Mouse (Mus musculus) forebrain, postnatal 0 days (tissue): Measurements from ENCODE around the gene Chd5. TPM values are rescaled to one million over a fixed set of nuclear protein-coding genes. Genes with fewer than 3 reads are reported as not detected.

Source experiments
- ATAC-seq: fragments of 200-750 bp; cut with Nextera tagmentation; 2 replicates; pipeline ENCODE4 v1.8.0; 2017; ENCODE audit warnings: mild to moderate bottlenecking, moderate library complexity
- DNase-seq: peaks from one replicate; pipeline ENCODE4 v3.0.0-alpha.2; 2015
- H3K27ac ChIP-seq: fragments of 300-500 bp; sonication (generic); 2 replicates; pipeline ENCODE4 v1.5.1; 2014; ENCODE audit warnings: low read depth, mild to moderate bottlenecking, antibody characterized with exemption, low read length, moderate library complexity, mixed read lengths
- H3K27me3 ChIP-seq: fragments of 300-500 bp; sonication (generic); 2 replicates; pipeline ENCODE4 v1.6.1; 2014; ENCODE audit warnings: mild to moderate bottlenecking, low read length, mixed read lengths; ENCODE audit not compliant: insufficient read depth
- H3K36me3 ChIP-seq: fragments of 300-500 bp; sonication (generic); 2 replicates; pipeline ENCODE4 v1.6.1; 2014; ENCODE audit warnings: mild to moderate bottlenecking, moderate library complexity; ENCODE audit not compliant: insufficient read depth
- H3K4me1 ChIP-seq: fragments of 300-500 bp; sonication (generic); 2 replicates; pipeline ENCODE4 v1.6.1; 2014; ENCODE audit warnings: antibody characterized with exemption; ENCODE audit not compliant: insufficient read depth
- H3K4me2 ChIP-seq: fragments of 300-500 bp; sonication (generic); 2 replicates; pipeline ENCODE4 v1.6.1; 2014; ENCODE audit warnings: low read depth, mild to moderate bottlenecking, moderate library complexity
- H3K4me3 ChIP-seq: fragments of 300-500 bp; sonication (generic); 2 replicates; pipeline ENCODE4 v1.5.1; 2014; ENCODE audit warnings: low read depth, low read length, mixed read lengths
- H3K9ac ChIP-seq: fragments of 300-500 bp; sonication (generic); 2 replicates; pipeline ENCODE4 v1.6.1; 2014; ENCODE audit warnings: mild to moderate bottlenecking
- H3K9me3 ChIP-seq: fragments of 300-500 bp; sonication (generic); 2 replicates; pipeline ENCODE4 v1.6.1; 2016; ENCODE audit warnings: low read length
- CTCF ChIP-seq: sonication (generic); IDR thresholded peaks from 2 replicates; pipeline ENCODE4 v1.5.1; 2016; ENCODE audit warnings: antibody characterized with exemption, control low read depth, low read depth
- WGBS: fragments of 180-500 bp; shearing (Covaris S2); extraction: QIAGEN DNeasy Blood & Tissue Kit; methylation state at CpG from one replicate; pipeline ENCODE4 v1.1.7; 2014; 5-methylcytosine and 5-hydroxymethylcytosine counted together
- polyA plus RNA-seq: library from polyadenylated mRNA; unstranded; fragments of >200 nt; fragmentation: Nextera tagmentation; extraction: Ambion mirVana; gene quantifications from 2 replicates; pipeline ENCODE4 v1.2.1, GENCODE M21; 2015
- total RNA-seq: library from RNA; depleted of rRNA; stranded (reverse); fragments of >200 nt; gene quantifications from 2 replicates; pipeline ENCODE4 v1.2.3, GENCODE M21; 2014

Chd5 gene
- total and polyA plus RNA-seq, 2 experiments from 2014 or later = 57.8 to 76.0 TPM

DNA sequence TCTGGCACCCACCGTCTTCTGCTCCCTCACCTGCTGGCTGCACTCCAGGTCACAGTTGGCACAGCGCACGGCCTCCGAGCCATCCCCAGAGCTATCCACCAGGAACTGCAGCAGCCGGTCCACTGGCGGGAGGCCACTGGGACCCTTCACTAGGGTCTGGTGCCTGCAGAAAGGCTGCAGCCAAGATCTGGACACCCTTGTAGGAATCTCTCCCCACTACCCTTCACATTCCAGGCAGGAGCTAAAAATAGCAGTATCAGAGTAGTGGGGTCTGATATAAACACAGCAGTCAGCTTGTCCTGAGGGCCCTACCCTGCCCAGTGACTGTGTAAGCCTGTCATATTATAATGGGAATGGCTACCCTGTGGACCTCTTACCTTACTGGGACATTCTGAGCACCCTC is 20.8 kb upstream of the Chd5 start:
- Histone ChIP-seq H3K4me2 (no peak overlapping the region), H3K36me3 (no peaks in the 10 kb centered on the region), H3K4me3 (no peak overlapping the region), H3K4me1 (0 out of 2 replicates have a peak, but pooled peaks cover 7% of the 10 kb centered on the region), H3K9ac (no peak overlapping the region), H3K27ac (no peak overlapping the region), H3K27me3 (peaks cover 48% of the 10 kb centered on the region), H3K9me3 (no peaks in the 10 kb centered on the region)
- no peak for TF ChIP-seq CTCF
- WGBS = 73% methylated on average over 6 of the region's 6 CpGs
- ATAC-seq (no peak), DNase-seq (no peak)

- H3K36me3 ChIP-seq = no peaks in the 10 kb centered on the region
- no peaks in the 10 kb centered on the region for H3K9me3 ChIP-seq
- no peak within 1 kb of the TSS for H3K27ac ChIP-seq
- H3K4me2 ChIP-seq = peak within 1 kb of the TSS; percentile 11; the same call in 1 of the 2 replicates
- 0 out of 2 replicates have a peak, but pooled peaks cover under 1% of the 10 kb centered on the region for H3K4me1 ChIP-seq
- H3K4me3 ChIP-seq = no peak within 1 kb of the TSS
- peak; percentile 32 for DNase-seq
- no peak for ATAC-seq
- WGBS = 5% methylated on average over 26 of the region's 26 CpGs
- peak; percentile 61 for TF ChIP-seq CTCF
- 0 out of 2 replicates have a peak within 1 kb of the TSS, but pooled peaks have one; percentile 7 for H3K9ac ChIP-seq
- peaks cover 40% of the 10 kb centered on the region for H3K27me3 ChIP-seq
Measured at GRCm38 (mm10) chr4:152318517-152319234, 19.8 kb upstream of the Chd5 start, which contains the start of gene Rnf207. Gene Rnf207, minus strand, starts transcription at chr4:152318993.

GRCm38 (mm10) chr4:152321464-152321863 is 17.0 kb upstream of the Chd5 start:
- ATAC-seq (no peak), DNase-seq (no peak)
- Histone ChIP-seq H3K4me3 (no peak overlapping the region), H3K9me3 (no peaks in the 10 kb centered on the region), H3K4me1 (no peaks in the 10 kb centered on the region), H3K27ac (no peak overlapping the region), H3K9ac (no peak overlapping the region), H3K36me3 (no peaks in the 10 kb centered on the region), H3K4me2 (no peak overlapping the region), H3K27me3 (peaks cover 18% of the 10 kb centered on the region)
- WGBS = 58% methylated on average over 5 of the region's 5 CpGs
- TF ChIP-seq CTCF = no peak

DNA sequence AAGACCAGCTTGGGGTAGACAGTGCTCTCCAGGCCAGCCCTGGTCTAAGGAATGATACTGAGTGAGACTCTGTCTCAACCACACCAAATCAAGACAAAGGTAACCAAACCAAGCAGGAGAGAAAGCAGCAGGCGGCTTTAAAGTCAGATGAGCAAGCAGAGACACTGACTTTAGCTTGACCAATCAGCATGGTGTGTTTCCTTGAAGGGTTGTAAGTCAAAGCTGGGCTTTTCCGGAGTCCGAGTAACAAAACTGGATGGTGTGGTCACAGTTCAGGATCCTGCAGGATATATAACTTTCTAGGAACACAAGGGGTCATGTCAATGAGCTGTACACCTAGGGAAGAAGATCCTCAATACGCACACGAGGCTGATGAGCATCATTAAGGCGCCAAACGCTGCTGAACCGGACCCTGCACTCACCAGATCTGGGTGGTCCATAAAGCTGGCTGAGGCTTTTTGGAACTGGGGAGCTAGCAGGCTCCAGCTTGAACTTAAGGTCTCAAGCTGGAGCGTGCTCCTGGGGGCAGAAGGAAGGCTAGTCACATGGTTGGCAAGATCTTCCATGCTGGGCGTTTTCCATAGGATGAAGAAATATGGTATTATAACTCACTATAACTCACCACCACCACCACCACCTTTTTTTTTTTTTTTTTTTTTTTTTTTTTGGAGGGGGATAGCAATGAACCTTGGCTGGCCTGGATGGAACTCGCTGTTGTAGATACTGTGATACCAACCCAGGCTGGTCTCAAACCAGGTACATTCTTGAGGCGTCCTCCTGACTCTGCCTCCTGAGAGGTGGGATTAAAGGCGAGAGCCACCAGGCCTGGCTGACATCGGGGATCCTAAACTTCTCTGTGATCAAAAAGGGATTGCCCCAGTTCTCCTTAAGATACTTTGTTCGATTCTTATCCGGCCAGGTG is 13.5 kb upstream of the Chd5 start:
- ATAC-seq = peak; percentile 11
- 51% methylated on average over 16 of the region's 16 CpGs for WGBS

DNA sequence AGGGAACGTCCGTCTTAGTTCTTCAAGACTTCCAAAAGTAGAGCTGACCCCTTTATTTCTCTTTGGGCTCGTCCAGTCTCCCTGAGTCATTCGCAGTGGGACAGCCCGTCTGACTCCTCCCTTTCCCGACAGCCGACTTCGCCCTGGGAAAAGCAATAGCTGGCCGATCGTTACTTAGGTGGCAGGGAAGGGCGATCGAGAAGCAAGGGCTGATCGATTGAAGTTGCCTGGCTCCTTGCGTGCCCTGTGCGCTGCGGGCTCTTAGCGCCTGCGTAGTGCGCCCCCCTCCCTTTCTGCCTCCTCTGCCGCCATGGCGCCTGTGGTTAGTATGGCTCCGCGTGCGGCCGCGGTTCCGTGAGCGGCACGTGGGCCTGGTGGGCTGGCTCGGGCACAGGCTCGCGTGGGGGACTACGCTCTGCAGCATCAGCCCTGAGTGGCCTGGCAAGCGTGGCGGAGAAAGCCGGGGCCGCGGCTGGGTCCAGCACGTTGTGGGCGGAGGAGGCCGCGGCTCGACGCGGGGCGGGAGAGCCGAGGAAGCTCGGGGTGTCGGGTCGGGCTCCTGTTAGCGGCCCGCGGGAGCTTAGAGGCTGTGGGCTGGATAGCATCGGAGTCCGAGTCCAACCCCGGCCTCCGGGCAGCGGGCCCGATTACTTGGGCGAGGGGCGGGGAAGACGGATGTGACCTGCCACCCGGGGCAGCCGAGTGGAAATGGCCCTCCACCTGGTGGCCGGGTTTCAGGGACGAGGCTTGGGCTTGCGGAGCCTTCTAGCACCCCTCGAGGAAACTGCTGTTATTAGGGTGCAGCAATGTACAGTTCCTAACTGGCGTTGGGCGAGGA is 12.7 kb upstream of the Chd5 start, which contains the start of gene Rpl22:
Rpl22 (plus strand) TSS at position 169 of the 838 bp plus-strand sequence.
- ATAC-seq (peak; percentile 99), DNase-seq (peak; percentile 97)
- Histone ChIP-seq H3K27me3 (no peaks in the 10 kb centered on the region), H3K27ac (peak within 1 kb of the TSS; percentile 54; the same call in 1 of the 2 replicates), H3K36me3 (peaks cover 23% of the 10 kb centered on the region), H3K9ac (peak within 1 kb of the TSS; percentile 72), H3K4me3 (peak within 1 kb of the TSS; percentile 69), H3K9me3 (no peaks in the 10 kb centered on the region), H3K4me1 (peaks cover 10% of the 10 kb centered on the region), H3K4me2 (peak within 1 kb of the TSS; percentile 81)
- under 1% methylated on average over 69 of the region's 70 CpGs for WGBS
- TF ChIP-seq CTCF = peak; percentile 57

More for the DNA sequence above, 13.5 kb upstream of the Chd5 start:
- H3K4me3 ChIP-seq = peak overlapping the region; percentile 69
- TF ChIP-seq CTCF = no peak
- H3K27ac ChIP-seq = no peak overlapping the region
- no peaks in the 10 kb centered on the region for H3K9me3 ChIP-seq
- no peaks in the 10 kb centered on the region for H3K27me3 ChIP-seq
- peaks cover 10% of the 10 kb centered on the region for H3K4me1 ChIP-seq
- H3K9ac ChIP-seq = no peak overlapping the region
- no peak for DNase-seq
- peak overlapping the region; percentile 31 for H3K4me2 ChIP-seq
- H3K36me3 ChIP-seq = peaks cover 14% of the 10 kb centered on the region

GRCm38 (mm10) chr4:152326543-152326942 is 11.9 kb upstream of the Chd5 start:
- Histone ChIP-seq H3K27me3 (no peaks in the 10 kb centered on the region), H3K4me3 (peak overlapping the region; percentile 69), H3K4me1 (peaks cover 10% of the 10 kb centered on the region), H3K27ac (no peak overlapping the region), H3K9me3 (no peaks in the 10 kb centered on the region), H3K36me3 (peaks cover 31% of the 10 kb centered on the region), H3K4me2 (peak overlapping the region; percentile 81), H3K9ac (peak overlapping the region; percentile 72)
- WGBS = 3% methylated on average over 11 of the region's 11 CpGs
- no peak for DNase-seq
- no peak for TF ChIP-seq CTCF
- ATAC-seq = no peak
